Mouse (Mus musculus) heart, adult 11 months (tissue): ENCODE measurements around the gene Ube4b.

ENCODE experiments used
- DNase-seq: peaks from one replicate; pipeline ENCODE4 v3.0.0; 2022

Gene Ube4b

DNA sequence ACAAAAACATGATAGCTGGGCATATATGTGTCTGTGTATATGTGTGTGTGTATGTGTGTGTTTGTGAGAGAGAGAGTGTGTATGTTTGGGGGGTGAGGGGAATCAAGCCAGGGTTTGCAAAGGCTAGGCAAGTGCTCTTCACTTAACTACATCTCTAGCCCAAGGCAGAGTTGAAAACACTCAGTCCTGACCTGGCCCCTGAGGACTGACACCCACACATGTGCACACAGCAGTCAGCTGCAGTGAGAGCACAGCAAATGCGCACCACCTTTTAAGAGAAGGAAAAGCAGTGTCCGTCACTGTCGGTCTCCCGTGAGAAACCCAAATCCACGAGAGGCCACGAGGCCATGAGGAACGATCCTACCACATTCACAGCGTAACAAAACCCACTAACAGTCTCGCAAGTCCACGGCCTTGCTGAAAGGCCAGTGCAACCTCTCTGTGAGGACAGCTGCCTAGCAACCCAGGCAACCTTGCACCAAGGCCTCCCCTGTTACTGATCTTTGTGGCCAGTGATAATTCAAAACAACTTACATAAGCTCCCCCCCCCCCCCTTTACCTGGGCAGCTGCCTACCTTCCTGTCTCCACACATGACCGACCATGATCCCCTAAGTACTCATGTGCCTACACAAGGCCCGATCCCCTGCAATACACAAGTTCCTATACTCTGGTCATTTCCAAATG lies 33.1 kb downstream of the Ube4b start:
- no peak for DNase-seq

DNA sequence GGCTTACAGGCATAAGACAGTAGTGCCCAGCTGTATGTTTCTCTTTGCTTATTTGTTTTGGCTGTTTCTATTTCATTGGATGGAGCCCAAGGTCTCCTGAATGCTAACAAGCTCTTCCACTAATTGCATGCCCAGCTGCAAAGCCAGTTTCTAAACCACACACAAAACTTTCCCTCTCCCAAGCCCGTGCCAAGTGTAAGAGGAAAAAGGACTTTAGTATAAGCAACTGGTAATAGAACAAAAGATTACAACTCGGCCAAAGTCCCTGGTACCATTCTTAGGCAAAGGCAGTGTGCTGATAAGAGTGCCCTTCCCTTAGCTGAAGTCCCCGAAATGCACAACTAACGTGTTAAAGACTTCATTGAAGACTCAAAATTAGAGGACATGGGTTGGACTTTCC lies 34.2 kb downstream of the Ube4b start:
- DNase-seq = no peak

DNA sequence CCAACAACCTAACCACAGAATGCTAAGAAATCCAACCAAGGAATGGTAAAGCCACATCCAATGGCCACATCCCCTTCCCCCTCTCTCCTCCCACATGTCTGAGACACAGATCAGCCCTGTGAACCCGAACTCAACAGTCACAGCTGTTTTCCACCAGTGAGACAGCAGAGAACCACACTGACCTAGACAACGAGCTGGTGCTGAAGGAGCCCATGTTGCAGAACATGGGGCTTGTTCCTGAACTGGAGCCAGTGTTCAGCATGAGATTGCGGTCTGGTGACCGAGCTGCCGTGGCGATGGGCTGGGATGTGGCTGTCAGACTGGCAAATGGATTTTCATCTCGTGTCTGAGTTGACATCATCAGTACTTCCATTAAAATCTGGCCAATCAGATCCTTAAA lies 45.5 kb downstream of the Ube4b start:
- no peak for DNase-seq

DNA sequence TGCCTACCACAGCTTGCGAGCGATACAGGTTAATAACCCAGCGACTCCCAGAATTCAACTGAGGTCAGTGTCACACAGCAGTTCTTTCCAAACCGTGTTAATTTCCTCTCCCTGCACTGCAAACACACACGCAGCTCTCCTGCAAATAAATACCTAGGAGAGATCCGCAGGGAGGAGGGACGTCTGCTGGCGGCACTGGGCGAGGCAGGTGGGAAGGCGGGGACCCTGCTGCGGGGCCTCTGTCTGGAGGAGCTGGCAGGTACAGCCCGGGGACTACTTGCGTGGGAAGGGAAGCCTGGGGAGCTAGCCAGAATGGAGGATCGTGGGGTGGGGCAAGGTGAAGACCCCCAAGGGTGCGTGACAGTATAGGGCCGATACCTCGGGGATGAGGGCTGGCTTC lies 46.7 kb downstream of the Ube4b start:
- DNase-seq = no peak

- no peak for DNase-seq
Measured at GRCm38 (mm10) chr4:149378819-149379218, 47.7 kb downstream of the Ube4b start.

DNA sequence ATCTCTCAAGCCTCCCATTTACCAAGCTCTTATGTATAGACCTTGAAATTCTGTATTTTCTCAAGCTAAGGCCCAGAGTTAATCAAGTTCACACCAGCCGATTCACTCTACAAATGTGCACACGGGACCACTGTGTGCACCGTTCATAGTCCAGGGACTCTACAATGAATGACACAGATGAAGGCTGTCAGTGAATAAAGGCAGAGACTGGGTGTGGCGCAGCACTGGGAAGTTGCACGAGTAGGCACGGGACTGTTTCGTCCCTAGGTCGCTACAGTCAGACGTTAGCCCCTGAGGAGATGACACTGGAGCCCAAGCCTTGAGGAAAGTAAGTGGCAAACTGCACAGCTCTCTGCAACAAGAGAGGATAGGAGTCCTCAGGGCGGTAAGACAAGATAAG lies 50.5 kb downstream of the Ube4b start:
- DNase-seq = no peak

DNA sequence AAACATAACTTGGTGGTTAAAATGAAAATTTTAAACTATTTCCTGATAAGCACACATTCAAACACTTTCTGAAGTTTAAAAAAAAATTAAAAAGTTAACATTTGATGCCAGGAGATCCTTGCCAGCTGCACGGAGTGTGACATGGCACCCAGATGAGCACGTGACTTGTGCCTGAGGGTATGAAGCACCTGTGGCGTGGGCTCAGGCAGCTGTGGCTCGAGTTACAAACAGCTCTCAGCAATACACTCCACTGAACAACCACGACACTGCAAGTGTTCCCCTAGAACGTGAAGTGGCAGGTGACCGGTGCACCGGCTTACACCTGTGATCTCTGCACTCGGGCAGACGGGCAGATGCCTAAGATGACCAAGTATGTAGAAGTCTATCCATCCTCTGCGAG lies 51.9 kb downstream of the Ube4b start:
- no peak for DNase-seq

- DNase-seq = no peak
Measured at GRCm38 (mm10) chr4:149373927-149374326, 52.6 kb downstream of the Ube4b start.

DNA sequence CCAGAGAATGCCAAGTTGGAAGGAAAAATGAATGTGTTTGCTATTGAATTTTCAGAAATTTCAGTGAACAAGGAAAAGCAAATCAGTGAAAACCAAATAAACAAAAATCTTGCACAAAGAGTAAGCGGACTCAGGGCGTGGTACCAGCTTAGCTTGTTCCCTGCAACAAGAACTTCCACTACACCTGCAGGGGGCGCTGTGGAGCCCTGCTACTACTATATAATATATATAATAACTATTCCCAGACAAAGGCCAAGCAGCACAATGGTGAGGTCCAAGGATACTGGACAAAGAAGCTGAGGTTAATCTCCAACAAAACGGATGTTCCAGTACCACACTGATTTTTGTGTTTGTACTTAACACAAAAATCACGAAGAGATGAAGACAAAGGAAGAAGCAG lies 53.1 kb downstream of the Ube4b start:
- no peak for DNase-seq

GRCm38 (mm10) chr4:149365702-149366370 lies 60.7 kb downstream of the Ube4b start:
- DNase-seq = peak; percentile 93

- peak; percentile 96 for DNase-seq
Measured at GRCm38 (mm10) chr4:149364896-149365295, 61.7 kb downstream of the Ube4b start.

DNA sequence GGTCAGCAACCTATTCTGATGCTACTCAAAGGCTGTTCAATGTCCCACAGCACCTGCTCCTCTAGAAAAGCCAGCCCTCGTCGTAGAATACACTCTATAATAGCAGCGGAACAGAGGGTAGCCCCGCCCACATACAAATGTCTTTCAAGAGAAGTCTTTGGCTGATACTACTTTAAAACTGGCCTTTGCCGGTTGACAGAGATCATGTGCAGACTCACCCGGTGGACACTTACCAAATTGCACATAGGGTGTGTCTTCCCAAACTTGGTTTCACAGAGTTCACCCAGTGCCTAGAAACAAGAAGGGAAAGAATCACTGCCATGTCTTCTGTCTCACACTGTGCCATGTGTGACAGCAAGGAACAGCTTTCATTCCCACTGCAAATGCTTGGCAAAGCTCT lies 65.5 kb downstream of the Ube4b start:
- no peak for DNase-seq

GRCm38 (mm10) chr4:149360647-149361046 lies 65.9 kb downstream of the Ube4b start:
- DNase-seq = no peak

GRCm38 (mm10) chr4:149357982-149358381 lies 68.6 kb downstream of the Ube4b start:
- DNase-seq = no peak

- no peak for DNase-seq
Measured at GRCm38 (mm10) chr4:149354671-149355070, 71.9 kb downstream of the Ube4b start.

DNA sequence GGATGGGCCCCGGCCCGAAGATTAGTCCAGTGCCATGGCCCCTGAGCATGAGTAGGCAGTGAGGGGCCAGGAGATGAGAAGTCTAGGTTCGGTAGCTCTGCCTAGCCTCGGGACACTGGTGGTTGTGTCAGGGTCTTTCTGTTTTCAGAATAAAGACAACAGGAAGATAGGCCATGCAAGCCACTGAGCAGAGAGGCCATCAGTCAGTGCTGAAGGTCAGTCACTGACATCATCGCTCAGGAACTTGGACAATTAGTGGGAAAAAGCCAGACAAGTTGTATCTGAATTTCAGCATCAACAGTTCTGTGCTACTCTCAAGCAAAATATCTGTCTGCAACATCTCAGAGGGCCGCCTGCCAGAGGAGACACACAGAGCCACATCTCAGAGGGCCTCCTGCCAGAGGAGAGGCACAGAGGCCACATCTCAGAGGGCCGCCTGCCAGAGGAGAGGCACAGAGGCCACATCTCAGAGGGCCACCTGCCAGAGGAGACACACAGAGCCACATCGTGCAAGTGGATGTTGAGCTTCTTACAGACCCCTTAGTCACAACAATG lies 74.9 kb downstream of the Ube4b start:
- DNase-seq = no peak

DNA sequence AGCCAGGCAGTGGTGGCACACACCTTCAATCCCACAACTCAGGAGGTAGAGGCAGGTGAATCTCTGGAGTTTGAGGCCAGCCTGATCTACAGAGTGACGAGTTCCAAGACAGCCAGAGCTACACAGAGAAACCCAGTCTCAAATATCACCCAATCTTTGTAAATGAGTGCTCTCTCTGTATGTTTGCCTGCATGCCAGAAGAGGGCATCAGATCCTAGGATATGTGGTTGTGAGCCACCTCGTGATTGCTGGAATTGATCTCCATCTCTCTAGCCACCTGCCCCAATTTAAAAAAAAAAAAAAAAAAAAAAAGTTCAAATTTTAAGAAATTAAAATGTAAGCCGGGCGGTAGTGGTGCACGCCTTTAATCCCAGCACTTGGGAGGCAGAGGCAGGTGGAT lies 77.6 kb downstream of the Ube4b start:
- no peak for DNase-seq

DNA sequence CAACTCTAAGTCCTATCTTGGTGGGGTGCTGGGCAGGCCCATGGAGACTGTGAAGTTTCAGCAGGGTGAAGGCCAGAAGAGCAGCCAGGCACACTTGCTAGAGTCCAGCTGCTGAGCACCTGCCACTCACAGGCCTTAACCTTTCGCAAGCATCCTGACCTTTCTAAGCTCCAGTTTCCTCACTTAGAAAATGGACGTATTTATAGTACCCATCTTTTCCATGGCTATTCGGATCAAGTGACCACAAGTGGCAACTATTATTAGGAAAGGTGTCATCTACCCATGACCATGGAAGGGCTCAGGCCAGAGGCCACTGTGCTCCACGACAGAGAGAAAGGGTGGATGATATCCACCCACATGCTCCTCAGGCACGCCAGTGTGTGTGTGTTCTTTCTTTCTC lies 80.7 kb downstream of the Ube4b start:
- peak; percentile 98 for DNase-seq

DNA sequence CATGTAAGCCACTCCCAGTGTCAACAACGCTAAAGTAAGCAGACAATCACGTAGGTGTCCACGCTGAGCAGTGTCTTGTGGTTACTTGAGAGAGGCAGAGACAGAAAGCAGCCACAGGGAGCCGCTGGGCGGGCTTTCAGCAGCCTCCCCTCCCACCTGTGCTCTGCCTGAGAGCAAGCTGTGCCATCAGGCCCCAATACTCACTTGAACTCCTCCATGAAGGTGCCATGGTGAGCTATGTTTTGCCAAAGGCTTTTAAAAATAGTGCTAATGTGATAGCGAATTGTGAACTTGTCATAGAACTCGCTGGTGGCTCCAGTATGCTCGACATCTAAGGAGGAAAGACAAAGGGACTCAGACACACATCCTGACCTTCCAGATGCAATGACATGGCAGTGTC lies 82.2 kb downstream of the Ube4b start:
- DNase-seq = peak; percentile 96

- DNase-seq = no peak
Measured at GRCm38 (mm10) chr4:149340680-149341079, 85.9 kb downstream of the Ube4b start.

DNA sequence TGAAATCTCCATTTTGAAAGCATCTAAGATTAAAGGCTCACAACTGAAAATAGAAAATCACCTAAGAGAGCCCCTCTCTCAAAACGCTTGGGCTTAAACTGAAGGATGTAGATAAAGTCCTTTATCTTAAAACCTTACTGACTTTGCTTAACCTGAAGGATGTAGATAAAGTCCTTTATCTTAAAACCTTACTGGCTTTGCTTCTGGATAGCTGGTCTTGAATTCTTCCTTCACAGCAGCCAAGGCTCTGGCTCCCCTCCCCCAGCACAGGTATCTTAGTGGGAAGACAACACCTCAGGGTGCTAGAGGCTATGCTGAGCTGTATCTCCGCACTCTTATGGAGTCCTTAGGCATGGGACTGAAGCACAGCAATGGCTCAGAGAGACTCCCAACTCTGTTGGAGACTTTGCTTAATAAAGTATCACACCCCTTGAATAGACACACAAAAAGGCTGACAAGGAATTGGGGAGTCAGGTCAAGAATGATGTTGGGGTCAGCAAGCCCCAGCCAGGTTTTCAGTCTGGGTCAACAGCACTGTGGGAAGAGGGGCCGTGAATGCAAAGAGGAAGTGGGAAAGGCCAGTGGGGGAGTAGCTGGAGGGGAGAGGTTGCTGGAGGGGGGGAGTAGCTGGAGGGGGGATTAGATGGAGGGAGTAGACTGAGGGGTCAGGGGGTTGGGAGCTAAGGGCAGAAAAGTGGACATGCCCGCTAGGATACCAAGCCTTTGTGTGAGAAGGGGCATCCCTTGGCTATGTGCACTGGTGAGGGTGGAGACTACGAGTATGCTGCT lies 86.9 kb downstream of the Ube4b start:
- DNase-seq = no peak

DNA sequence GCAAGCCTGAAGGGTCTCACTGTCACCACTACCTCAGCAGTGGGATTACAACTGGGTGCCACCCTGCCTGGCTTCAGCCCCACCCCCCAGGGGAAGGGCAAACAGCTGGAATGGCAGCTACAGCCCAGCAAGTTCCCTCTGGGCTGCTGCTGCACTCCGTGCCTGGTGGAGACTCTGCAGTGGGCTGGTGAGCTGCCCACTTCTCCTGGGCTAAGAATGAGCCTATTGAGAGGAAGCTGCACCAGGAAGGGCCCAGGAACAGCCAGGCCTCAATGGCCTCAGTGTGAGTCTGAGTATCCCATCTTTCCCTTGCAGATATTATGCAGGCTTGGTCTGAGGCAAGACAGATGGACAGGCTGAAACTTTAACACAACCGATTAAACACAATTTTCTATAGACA lies 88.4 kb downstream of the Ube4b start:
- no peak for DNase-seq

DNA sequence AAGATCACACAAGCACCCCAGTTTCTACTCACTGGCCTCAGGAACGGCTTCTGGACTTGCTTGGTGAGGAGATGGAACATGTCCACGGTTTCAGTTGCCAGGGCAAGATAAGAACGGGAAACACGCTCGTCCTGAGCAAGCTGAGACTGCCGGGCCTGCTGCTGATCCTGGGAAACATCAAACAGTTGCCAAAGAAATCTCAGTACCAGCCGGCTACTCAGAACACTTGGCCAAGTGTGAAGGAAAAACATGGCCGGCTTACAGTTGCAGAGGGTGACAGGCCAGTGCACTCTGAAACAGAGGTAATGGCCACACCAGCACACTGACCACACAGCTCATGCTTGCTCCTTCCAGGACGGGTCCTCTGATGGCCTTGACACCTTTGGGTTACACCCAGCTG lies 89.2 kb downstream of the Ube4b start:
- DNase-seq = peak; percentile 96

- no peak for DNase-seq
Measured at GRCm38 (mm10) chr4:149336302-149336701, 90.2 kb downstream of the Ube4b start.
